8 mouse cellular contexts compared by ENCODE assay signal in the genomic region with DNA sequence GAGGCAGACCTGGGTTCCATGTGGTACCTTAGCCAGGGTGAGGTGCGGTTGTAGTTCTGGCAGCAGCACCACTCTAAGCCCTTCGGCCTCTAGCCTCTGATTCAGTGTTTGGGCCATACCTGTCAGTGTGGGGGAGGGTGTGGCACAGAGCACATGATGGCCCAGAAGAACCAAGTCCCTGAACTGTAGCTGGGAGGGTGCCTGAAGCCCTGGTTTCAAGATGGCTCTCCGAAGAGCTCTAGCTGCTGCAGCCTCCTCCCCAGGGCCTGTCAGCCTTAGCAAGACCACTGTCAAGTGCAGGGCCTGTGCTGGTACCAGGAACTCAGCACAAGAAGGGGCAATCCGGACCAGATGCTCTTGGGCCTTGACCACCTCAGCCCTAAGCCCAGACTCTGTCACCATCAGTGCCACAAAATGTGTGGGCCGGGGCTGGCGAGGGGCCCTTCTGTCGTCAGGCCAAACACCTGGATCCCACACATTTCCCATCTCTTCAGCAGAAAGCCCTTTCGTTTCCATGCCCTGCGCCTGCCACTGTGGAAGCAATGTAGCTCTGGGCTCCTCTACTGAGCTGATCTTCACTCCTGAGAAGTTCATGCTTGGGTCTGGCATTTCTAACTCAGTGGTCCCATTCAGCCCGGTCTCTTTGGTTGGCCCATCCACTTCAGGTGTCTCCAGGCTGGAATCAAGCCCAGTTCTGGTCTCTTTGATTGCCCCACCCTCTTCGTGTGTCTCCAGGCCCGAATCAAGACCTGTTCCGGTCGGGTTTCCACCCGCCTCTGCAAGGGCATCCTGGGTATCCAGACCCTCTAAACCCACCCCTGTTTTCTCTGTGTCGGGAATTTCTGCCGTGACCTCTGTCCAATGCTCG. TPM values are rescaled to one million over a fixed set of nuclear protein-coding genes. Genes with fewer than 3 reads are reported as not detected.
A peak's percentile ranks its signal among the peaks of the same experiment; 100 is the strongest.
DNase-seq lines count a peak whose midpoint lies in the region; ATAC-seq lines count a peak whose summit lies in the region.

No protein-coding gene starts in this region.

- no peaks in the 10 kb centered on the region for H3K9me3 ChIP-seq in heart, embryonic 10.5 days
- H3K9me3 ChIP-seq in hindbrain, embryonic 10.5 days, result peaks cover 3% of the 10 kb centered on the region; the same call in 1 of the 2 replicates

- peaks cover 47% of the 10 kb centered on the region for H3K36me3 ChIP-seq in heart, embryonic 10.5 days
- H3K36me3 ChIP-seq in hindbrain, embryonic 10.5 days, result peaks cover 48% of the 10 kb centered on the region

- intact Hi-C loops in heart, postnatal 10 days (cut with DNase I), result loop anchor here (5.0 to 10.0 kb wide), 2 partner anchors 46 to 504 kb away; a partner anchor contains a TSS

- H3K27ac ChIP-seq in heart, embryonic 10.5 days, result peak overlapping the region; percentile 91
- peak overlapping the region; percentile 86 for H3K27ac ChIP-seq in hindbrain, embryonic 10.5 days

- WGBS in heart, embryonic 10.5 days, result 30% methylated on average over 18 of the region's 18 CpGs
- WGBS in hindbrain, embryonic 10.5 days, result 29% methylated on average over 18 of the region's 18 CpGs

- H3K4me1 ChIP-seq in heart, embryonic 10.5 days, result peaks cover 31% of the 10 kb centered on the region
- peaks cover 31% of the 10 kb centered on the region for H3K4me1 ChIP-seq in hindbrain, embryonic 10.5 days (replicated peaks)

- DNase-seq in heart, embryonic 10.5 days (ENCODE audit: low spot score), result peak; percentile 70
- DNase-seq in heart, postnatal 10 days, result no peak
- peak; percentile 38 for DNase-seq in urinary bladder, postnatal 14 days (ENCODE audit: low spot score)
- DNase-seq in urinary bladder, postnatal 36 days (ENCODE audit: low spot score in 2 of 2), result no peak
- no peak for DNase-seq in hindbrain, embryonic 10.5 days (ENCODE audit: low spot score)
- no peak for DNase-seq in MN1 (ENCODE audit: low spot score)
- no peak for DNase-seq in natural killer cell, adult 2 months (ENCODE audit: low spot score in 2 of 2)

- peak overlapping the region; percentile 88 for H3K4me3 ChIP-seq in heart, embryonic 10.5 days
- H3K4me3 ChIP-seq in hindbrain, embryonic 10.5 days, result peak overlapping the region; percentile 71

- ATAC-seq in megakaryocyte, adult 5-6 weeks (ENCODE audit: poor library complexity, severe bottlenecking), result peak; percentile 20

- H3K27me3 ChIP-seq in heart, embryonic 10.5 days (ENCODE audit: insufficient read depth, poor library complexity, severe bottlenecking), result peaks cover 25% of the 10 kb centered on the region
- peaks cover 37% of the 10 kb centered on the region for H3K27me3 ChIP-seq in hindbrain, embryonic 10.5 days (ENCODE audit: insufficient read depth, poor library complexity, severe bottlenecking)

RNA-seq across cellular contexts. Expression of a gene that starts 1.6 kb away (rescaled TPM):
- polyA plus RNA-seq in heart, embryonic 10.5 days (2016; fragmentation: Nextera tagmentation; extraction: Ambion mirVana), result 1.8 and 2.2 TPM in 2 replicates
- total RNA-seq in heart, postnatal 10 days (2021), result 1 to 10 TPM; 2.8 to 3.2 TPM
- polyA plus RNA-seq in hindbrain, embryonic 10.5 days (2016; fragmentation: Nextera tagmentation; extraction: Ambion mirVana), result 1.6 and 2.5 TPM in 2 replicates
- total RNA-seq in megakaryocyte, adult 5-6 weeks (2015), result 2.6 and 3.0 TPM in 2 replicates
- total RNA-seq in megakaryocyte, adult 5-6 weeks (2017), result 4.1 and 5.2 TPM in 2 replicates

RNA-seq across cellular contexts. Expression of a gene that starts 11.7 kb away (rescaled TPM):
- 72.6 and 75.1 TPM in 2 replicates for polyA plus RNA-seq in heart, embryonic 10.5 days (2016; fragmentation: Nextera tagmentation; extraction: Ambion mirVana)
- total RNA-seq in heart, postnatal 10 days (2021), result 10 to 100 TPM; 57.3 to 57.9 TPM
- 68.7 and 91.4 TPM in 2 replicates for polyA plus RNA-seq in hindbrain, embryonic 10.5 days (2016; fragmentation: Nextera tagmentation; extraction: Ambion mirVana)
- total RNA-seq in megakaryocyte, adult 5-6 weeks (2015), result 34.2 and 48.8 TPM in 2 replicates
- total RNA-seq in megakaryocyte, adult 5-6 weeks (2017), result 35.2 TPM in 2 replicates

RNA-seq across cellular contexts. Expression of a gene that starts 16.1 kb away (rescaled TPM):
- polyA plus RNA-seq in heart, embryonic 10.5 days (2016; fragmentation: Nextera tagmentation; extraction: Ambion mirVana), result 27.4 and 35.7 TPM in 2 replicates
- 10 to 100 TPM; 11.6 to 12.3 TPM for total RNA-seq in heart, postnatal 10 days (2021)
- 16.9 and 23.5 TPM in 2 replicates for polyA plus RNA-seq in hindbrain, embryonic 10.5 days (2016; fragmentation: Nextera tagmentation; extraction: Ambion mirVana)
- total RNA-seq in megakaryocyte, adult 5-6 weeks (2015), result not detected in 2 replicates
- not detected in 2 replicates for total RNA-seq in megakaryocyte, adult 5-6 weeks (2017)

RNA-seq across cellular contexts. Expression of a gene that starts 29.4 kb away (rescaled TPM):
- polyA plus RNA-seq in heart, embryonic 10.5 days (2016; fragmentation: Nextera tagmentation; extraction: Ambion mirVana), result 0.54 and 0.83 TPM in 2 replicates
- 1 to 10 TPM; 1.4 to 2.3 TPM for total RNA-seq in heart, postnatal 10 days (2021)
- 31.2 and 67.4 TPM in 2 replicates for polyA plus RNA-seq in hindbrain, embryonic 10.5 days (2016; fragmentation: Nextera tagmentation; extraction: Ambion mirVana)
- total RNA-seq in megakaryocyte, adult 5-6 weeks (2015), result not detected in 2 replicates
- not detected in 2 replicates for total RNA-seq in megakaryocyte, adult 5-6 weeks (2017)

Comparison
In these comparisons a context has a peak if more than half of its experiments do, and no peak if none do; other contexts are left out.
1. DNase-seq: peak in heart, embryonic 10.5 days (single experiment) and urinary bladder, postnatal 14 days (single experiment); none in heart, postnatal 10 days (0 of 2), urinary bladder, postnatal 36 days (0 of 2), hindbrain, embryonic 10.5 days (single experiment), MN1 (single experiment) and natural killer cell, adult 2 months (0 of 2).
2. RNA of a gene that starts 16.1 kb away (total RNA-seq): 11.6 to 12.3 TPM in heart, postnatal 10 days; not detected in megakaryocyte, adult 5-6 weeks; every median in the first group is over 10 times any median in the second.